Mouse (Mus musculus) embryonic facial prominence, embryonic 14.5 days (tissue): ENCODE measurements around the gene Podxl. TPM values are rescaled to one million over a fixed set of nuclear protein-coding genes. Genes with fewer than 3 reads are reported as not detected.

Source experiments
- ATAC-seq: fragments of 200-750 bp; cut with Nextera tagmentation; 2 replicates; pipeline ENCODE4 v1.8.0; 2017; ENCODE audit warnings: low read depth, moderate number of reproducible peaks, moderate TSS enrichment
- DNase-seq: peaks from one replicate; pipeline ENCODE4 v3.0.0-alpha.2; 2015; ENCODE audit warnings: low spot score
- H3K27ac ChIP-seq: fragments of 300-500 bp; sonication (generic); replicated peaks from 2 replicates; pipeline ENCODE4 v1.5.1; 2014; ENCODE audit warnings: low read depth, mild to moderate bottlenecking, low read length, moderate library complexity
- H3K27me3 ChIP-seq: fragments of 300-500 bp; sonication (generic); replicated peaks from 2 replicates; pipeline ENCODE4 v1.6.1; 2014; ENCODE audit warnings: low read length; ENCODE audit not compliant: control insufficient read depth, insufficient read depth
- H3K36me3 ChIP-seq: fragments of 300-500 bp; sonication (generic); 2 replicates; pipeline ENCODE4 v1.6.1; 2014; ENCODE audit warnings: low read length, mixed read lengths; ENCODE audit not compliant: control insufficient read depth, insufficient read depth
- H3K4me1 ChIP-seq: fragments of 300-500 bp; sonication (generic); 2 replicates; pipeline ENCODE4 v1.6.1; 2014; ENCODE audit warnings: antibody characterized with exemption, low read length; ENCODE audit not compliant: control insufficient read depth, insufficient read depth
- H3K4me2 ChIP-seq: fragments of 300-500 bp; sonication (generic); 2 replicates; pipeline ENCODE4 v1.6.1; 2014; ENCODE audit warnings: low read depth, mild to moderate bottlenecking, low read length, moderate library complexity, mixed read lengths
- H3K4me3 ChIP-seq: fragments of 300-500 bp; sonication (generic); 2 replicates; pipeline ENCODE4 v1.5.1; 2014; ENCODE audit warnings: low read depth, mild to moderate bottlenecking, low read length
- H3K9ac ChIP-seq: fragments of 300-500 bp; sonication (generic); 2 replicates; pipeline ENCODE4 v1.6.1; 2014; ENCODE audit warnings: low read depth, mild to moderate bottlenecking, low read length, moderate library complexity, mixed read lengths
- H3K9me3 ChIP-seq: fragments of 300-500 bp; sonication (generic); 2 replicates; pipeline ENCODE4 v1.6.1; 2016; ENCODE audit warnings: low read length; ENCODE audit not compliant: control insufficient read depth
- WGBS: fragments of 180-500 bp; shearing (Covaris S2); extraction: QIAGEN DNeasy Blood & Tissue Kit; methylation state at CpG from one replicate; pipeline ENCODE4 v1.1.7; 2014; 5-methylcytosine and 5-hydroxymethylcytosine counted together
- polyA plus RNA-seq: library from polyadenylated mRNA; unstranded; fragments of >200 nt; fragmentation: Nextera tagmentation; extraction: Ambion mirVana; gene quantifications from 2 replicates; pipeline ENCODE4 v1.2.1, GENCODE M21; 2014

Podxl gene
- polyA plus RNA-seq, 1 experiment from 2014 or later, result 7.6 TPM

DNA sequence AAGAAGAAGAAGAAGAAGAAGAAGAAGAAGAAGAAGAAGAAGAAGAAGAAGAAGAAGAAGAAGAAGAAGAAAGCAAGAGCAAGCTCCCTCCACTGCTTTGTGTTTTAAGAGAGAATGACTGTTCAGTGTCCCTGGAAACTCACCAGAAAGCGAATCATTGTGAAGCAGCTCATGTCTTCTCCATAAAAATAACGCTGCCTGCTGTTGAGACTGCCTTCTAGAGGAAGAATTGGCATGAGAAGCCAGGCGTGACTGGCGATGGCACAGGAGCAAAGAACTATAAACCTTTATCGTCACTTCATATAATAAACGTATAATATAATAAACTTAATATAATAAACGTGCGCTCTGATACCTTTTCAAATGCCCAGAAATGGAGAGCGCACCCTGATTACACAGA lies 12.4 kb upstream of the Podxl start:
- ATAC-seq (no peak), DNase-seq (no peak)
- no peak overlapping the region for H3K4me2 ChIP-seq
- no peak overlapping the region for H3K27ac ChIP-seq
- no peak overlapping the region for H3K9ac ChIP-seq
- no peaks in the 10 kb centered on the region for H3K27me3 ChIP-seq
- H3K9me3 ChIP-seq, result 0 out of 2 replicates have a peak, but pooled peaks cover 3% of the 10 kb centered on the region
- 90% methylated on average over 9 of the region's 9 CpGs for WGBS
- H3K4me3 ChIP-seq, result no peak overlapping the region
- no peaks in the 10 kb centered on the region for H3K4me1 ChIP-seq
- no peaks in the 10 kb centered on the region for H3K36me3 ChIP-seq

DNA sequence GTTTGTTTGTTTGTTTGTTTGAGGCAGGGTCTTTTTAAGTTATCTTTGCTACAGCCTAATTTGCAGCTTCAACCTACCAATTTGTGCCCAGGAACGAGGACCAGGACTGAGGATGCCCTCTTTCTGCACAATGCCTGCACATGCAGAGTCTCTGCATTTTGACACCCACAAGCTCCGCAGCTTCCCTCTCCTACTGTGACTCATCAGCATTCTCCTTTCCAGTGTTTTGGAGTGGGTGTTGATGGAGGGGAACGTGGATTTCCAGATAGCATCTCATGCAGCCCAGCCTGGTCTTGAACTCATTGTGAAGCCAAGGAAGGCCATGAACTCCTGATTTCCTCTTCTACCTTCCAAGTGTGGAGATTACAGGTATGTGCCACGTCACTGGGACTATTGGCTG lies 11.3 kb upstream of the Podxl start:
- DNase-seq (no peak), ATAC-seq (no peak)
- no peak overlapping the region for H3K4me3 ChIP-seq
- no peaks in the 10 kb centered on the region for H3K4me1 ChIP-seq
- no peaks in the 10 kb centered on the region for H3K36me3 ChIP-seq
- WGBS, result 55% methylated on average over 4 of the region's 4 CpGs
- H3K27me3 ChIP-seq, result no peaks in the 10 kb centered on the region
- H3K4me2 ChIP-seq, result no peak overlapping the region
- H3K9ac ChIP-seq, result no peak overlapping the region
- 0 out of 2 replicates have a peak, but pooled peaks cover 3% of the 10 kb centered on the region for H3K9me3 ChIP-seq
- no peak overlapping the region for H3K27ac ChIP-seq

DNA sequence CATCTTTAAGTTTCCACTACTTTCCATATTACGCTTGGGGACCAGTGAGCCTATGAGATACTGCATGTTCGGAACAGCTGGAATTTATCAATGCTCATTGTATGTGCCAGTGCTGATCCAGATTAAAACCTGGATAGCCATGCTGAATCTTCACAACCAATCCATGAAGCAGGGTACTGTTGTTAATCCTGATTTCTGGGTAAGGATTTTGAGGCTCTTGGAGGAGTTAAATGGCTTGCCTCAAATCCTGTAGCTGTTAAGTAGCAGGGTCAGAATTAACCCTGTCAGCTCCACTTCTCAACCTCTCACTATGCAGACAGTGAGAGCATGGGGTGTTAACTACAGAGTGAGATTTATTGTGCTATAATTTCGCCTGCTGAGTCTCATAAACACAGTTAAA lies 7.7 kb upstream of the Podxl start:
- H3K4me2 ChIP-seq, result no peak overlapping the region
- H3K9me3 ChIP-seq, result no peaks in the 10 kb centered on the region
- H3K27ac ChIP-seq, result no peak overlapping the region
- no peak overlapping the region for H3K9ac ChIP-seq
- no peaks in the 10 kb centered on the region for H3K4me1 ChIP-seq
- ATAC-seq, result no peak
- WGBS, result 52% methylated on average over 3 of the region's 3 CpGs
- no peak for DNase-seq
- H3K36me3 ChIP-seq, result no peaks in the 10 kb centered on the region
- no peak overlapping the region for H3K4me3 ChIP-seq
- peaks cover 9% of the 10 kb centered on the region; the same call in 1 of the 2 replicates for H3K27me3 ChIP-seq

DNA sequence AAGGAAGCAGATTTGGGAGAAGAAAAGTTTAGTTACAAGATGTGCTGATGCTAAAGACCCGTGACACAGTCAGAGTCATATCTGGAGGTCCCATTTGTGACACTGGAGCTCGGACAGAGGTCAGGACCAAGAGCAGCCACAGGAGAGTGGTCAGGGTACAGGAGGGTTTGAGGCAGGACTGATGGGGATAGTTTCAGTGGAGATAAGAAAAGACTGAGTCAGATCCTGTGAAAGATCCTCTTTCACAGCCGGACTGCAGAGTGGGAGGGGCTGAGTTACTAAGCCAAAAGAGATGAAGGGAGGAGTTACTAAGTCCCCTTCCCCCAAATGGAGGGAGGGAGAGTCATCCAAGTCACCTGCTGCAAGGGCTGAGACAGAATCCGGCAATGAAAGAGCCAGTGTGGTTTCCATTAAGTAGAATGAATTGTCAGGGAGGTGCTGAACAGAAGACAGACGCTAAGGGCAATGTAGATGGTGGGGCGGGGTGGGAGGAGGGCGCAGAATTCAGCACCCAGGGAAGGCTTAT lies 4.4 kb upstream of the Podxl start:
- H3K27ac ChIP-seq, result no peak overlapping the region
- no peak overlapping the region for H3K9ac ChIP-seq
- no peaks in the 10 kb centered on the region for H3K9me3 ChIP-seq
- no peak for ATAC-seq
- no peak overlapping the region for H3K4me2 ChIP-seq
- peak; percentile 23 for DNase-seq
- H3K4me1 ChIP-seq, result 0 out of 2 replicates have a peak, but pooled peaks cover 6% of the 10 kb centered on the region
- H3K27me3 ChIP-seq, result peaks cover 41% of the 10 kb centered on the region
- 20% methylated on average over 7 of the region's 7 CpGs for whole genome bisulfite sequencing
- H3K36me3 ChIP-seq, result no peaks in the 10 kb centered on the region
- no peak overlapping the region for H3K4me3 ChIP-seq

DNA sequence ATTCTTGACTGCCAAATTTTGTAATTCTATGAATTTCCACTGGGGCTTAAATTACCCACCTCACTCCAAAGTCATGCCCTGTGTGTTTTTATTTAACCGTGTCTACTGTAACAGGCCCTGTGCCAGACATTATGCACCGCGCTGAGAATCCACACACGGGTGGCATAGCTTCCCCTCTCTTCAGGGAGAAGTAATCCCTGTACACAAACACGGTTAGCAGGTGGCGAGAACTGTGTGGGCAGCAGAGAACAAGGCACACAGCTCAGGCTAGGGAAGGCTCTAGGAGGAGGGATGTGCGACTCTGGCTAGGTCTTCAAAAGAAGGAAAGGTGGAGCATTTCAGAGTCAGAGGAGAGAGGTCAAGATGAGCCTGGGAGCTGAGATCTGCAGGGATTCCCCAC lies 3.4 kb upstream of the Podxl start:
- H3K9me3 ChIP-seq, result no peaks in the 10 kb centered on the region
- no peak overlapping the region for H3K9ac ChIP-seq
- DNase-seq, result no peak
- 0 out of 2 replicates have a peak, but pooled peaks cover 6% of the 10 kb centered on the region for H3K4me1 ChIP-seq
- H3K36me3 ChIP-seq, result no peaks in the 10 kb centered on the region
- H3K27me3 ChIP-seq, result peaks cover 50% of the 10 kb centered on the region
- H3K27ac ChIP-seq, result no peak overlapping the region
- H3K4me3 ChIP-seq, result no peak overlapping the region
- 23% methylated on average over 7 of the region's 7 CpGs for WGBS
- no peak overlapping the region for H3K4me2 ChIP-seq
- no peak for ATAC-seq

DNA sequence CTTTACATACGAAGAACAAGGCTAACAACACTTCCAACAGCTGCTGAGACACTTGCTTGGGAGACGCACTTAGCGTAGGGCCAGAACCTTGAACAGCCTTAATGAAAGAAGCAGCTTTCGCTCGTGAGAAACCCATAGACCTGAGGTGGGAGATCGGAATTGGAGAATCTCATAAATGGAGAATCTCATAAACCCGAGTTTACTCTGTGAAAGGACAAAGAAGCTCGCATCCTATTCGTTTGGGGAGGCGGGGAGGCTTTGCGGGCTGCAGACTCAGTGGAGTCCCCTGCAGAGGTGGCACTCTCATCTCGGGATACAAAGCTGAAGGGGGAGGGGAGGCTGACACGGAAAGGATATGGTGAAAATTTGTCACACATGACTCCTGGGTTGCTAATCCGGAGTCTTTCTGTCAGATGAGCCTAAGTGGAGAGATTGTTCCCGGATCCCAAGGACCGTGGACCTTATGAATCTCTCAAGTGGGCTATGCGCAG lies 1.2 kb upstream of the Podxl start:
- DNase-seq (no peak), ATAC-seq (no peak)
- H3K4me3 ChIP-seq, result peak overlapping the region; percentile 64
- WGBS, result 5% methylated on average over 17 of the region's 17 CpGs
- H3K4me1 ChIP-seq, result 0 out of 2 replicates have a peak, but pooled peaks cover 6% of the 10 kb centered on the region
- H3K9ac ChIP-seq, result 0 out of 2 replicates have a peak overlapping the region, but pooled peaks have one; percentile 25
- no peaks in the 10 kb centered on the region for H3K9me3 ChIP-seq
- H3K4me2 ChIP-seq, result peak overlapping the region; percentile 90
- peaks cover 71% of the 10 kb centered on the region for H3K27me3 ChIP-seq
- H3K27ac ChIP-seq, result no peak overlapping the region
- no peaks in the 10 kb centered on the region for H3K36me3 ChIP-seq

DNA sequence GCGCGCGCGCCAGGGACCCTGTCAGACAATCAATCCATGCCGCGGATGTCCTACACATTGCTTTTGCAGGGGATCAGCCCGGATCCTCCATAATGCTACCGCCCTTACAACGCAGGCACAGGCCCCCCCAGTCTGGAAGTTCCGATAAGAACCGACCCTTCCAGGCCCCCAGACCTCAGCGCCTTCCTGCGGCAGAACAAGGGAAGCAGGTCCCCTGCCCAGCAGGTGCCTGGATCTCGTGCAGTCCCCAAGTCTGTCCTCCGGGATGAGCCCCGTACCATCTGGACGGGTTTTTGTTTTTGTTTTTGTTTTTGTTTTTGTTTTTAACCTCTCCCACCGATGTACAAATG lies 376 bp upstream of the Podxl start:
- peaks cover 72% of the 10 kb centered on the region for H3K27me3 ChIP-seq

DNA sequence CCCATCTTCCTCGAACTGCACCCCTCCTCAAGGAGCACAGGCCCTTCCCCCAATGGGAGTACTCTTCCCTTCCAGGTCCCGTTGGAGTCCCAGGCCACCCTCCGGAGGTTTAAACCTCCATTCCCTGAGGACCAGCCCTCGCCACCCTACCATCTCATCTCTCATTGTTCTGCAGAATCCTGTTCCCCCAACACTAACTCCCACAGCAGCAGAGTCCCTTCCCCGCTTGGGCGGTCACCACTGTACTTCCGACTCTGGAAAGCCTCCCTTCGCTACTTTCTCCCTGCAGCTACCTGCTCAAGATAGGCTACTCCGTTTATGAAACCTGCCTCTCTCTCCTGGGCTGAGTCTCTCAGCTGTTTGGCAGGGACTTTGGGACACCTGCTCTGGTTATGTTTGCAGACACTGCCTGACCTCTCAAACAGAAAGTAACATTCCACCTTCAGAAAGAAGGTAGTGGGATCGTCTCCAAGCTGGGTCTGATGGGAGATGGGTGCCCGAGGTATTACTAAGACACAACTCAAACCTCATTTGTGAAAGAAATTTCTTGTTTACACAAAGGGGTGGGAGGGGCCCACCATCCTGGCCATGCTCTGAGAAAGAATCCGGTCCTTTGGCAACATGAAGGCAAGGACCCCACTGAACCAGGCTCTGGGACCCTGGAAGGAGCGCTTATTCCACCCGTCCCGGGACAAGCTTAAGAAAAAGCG lies 1.3 kb downstream of the Podxl start:
- H3K9ac ChIP-seq, result peak overlapping the region; percentile 66; the same call in 1 of the 2 replicates
- H3K4me1 ChIP-seq, result 0 out of 2 replicates have a peak, but pooled peaks cover 6% of the 10 kb centered on the region
- no peaks in the 10 kb centered on the region for H3K36me3 ChIP-seq
- H3K27me3 ChIP-seq, result peaks cover 71% of the 10 kb centered on the region
- 7% methylated on average over 16 of the region's 16 CpGs for WGBS
- no peak overlapping the region for H3K27ac ChIP-seq
- peak overlapping the region; percentile 90 for H3K4me2 ChIP-seq
- DNase-seq (no peak), ATAC-seq (no peak)
- H3K4me3 ChIP-seq, result peak overlapping the region; percentile 64
- no peaks in the 10 kb centered on the region for H3K9me3 ChIP-seq

More for the DNA sequence above, 376 bp upstream of the Podxl start:
- ATAC-seq (peak; percentile 41), DNase-seq (no peak)
- WGBS, result 0% methylated on average over 12 of the region's 18 CpGs
- no peak overlapping the region for H3K27ac ChIP-seq
- peak overlapping the region; percentile 66 for H3K9ac ChIP-seq
- H3K4me2 ChIP-seq, result peak overlapping the region; percentile 90
- 0 out of 2 replicates have a peak, but pooled peaks cover 6% of the 10 kb centered on the region for H3K4me1 ChIP-seq
- no peaks in the 10 kb centered on the region for H3K36me3 ChIP-seq
- peak overlapping the region; percentile 64 for H3K4me3 ChIP-seq
- H3K9me3 ChIP-seq, result no peaks in the 10 kb centered on the region
